Mouse (Mus musculus): ENCODE data around the gene Prkce.

The Prkce gene

GRCm38 (mm10) chr17:86225488-86226186 is 58.1 kb downstream of the Prkce start:
- DNase-seq (ENCODE audit: low spot score), result no peak

- no peak for DNase-seq (ENCODE audit: low spot score)
Measured at GRCm38 (mm10) chr17:86226198-86226597, 58.6 kb downstream of the Prkce start.

- no peak for DNase-seq (ENCODE audit: low spot score)
Measured at GRCm38 (mm10) chr17:86226635-86227034, 59.0 kb downstream of the Prkce start.

- DNase-seq (ENCODE audit: low spot score), result no peak
Measured at GRCm38 (mm10) chr17:86227389-86227788, 59.8 kb downstream of the Prkce start.

- no peak for DNase-seq (ENCODE audit: low spot score)
Measured at GRCm38 (mm10) chr17:86228850-86229249, 61.3 kb downstream of the Prkce start.

GRCm38 (mm10) chr17:86230141-86230633 is 62.6 kb downstream of the Prkce start:
- no peak for DNase-seq (ENCODE audit: low spot score)

- no peak for DNase-seq (ENCODE audit: low spot score)
Measured at GRCm38 (mm10) chr17:86231741-86232179, 64.2 kb downstream of the Prkce start.

- no peak for DNase-seq (ENCODE audit: low spot score)
Measured at GRCm38 (mm10) chr17:86232248-86232647, 64.7 kb downstream of the Prkce start.

GRCm38 (mm10) chr17:86234587-86235150 is 67.1 kb downstream of the Prkce start:
- DNase-seq (ENCODE audit: low spot score), result no peak

- no peak for DNase-seq (ENCODE audit: low spot score)
Measured at GRCm38 (mm10) chr17:86236026-86236712, 68.6 kb downstream of the Prkce start.

GRCm38 (mm10) chr17:86236861-86237763 is 69.5 kb downstream of the Prkce start:
- DNase-seq (ENCODE audit: low spot score), result no peak

GRCm38 (mm10) chr17:86242291-86242690 is 74.7 kb downstream of the Prkce start:
- DNase-seq (ENCODE audit: low spot score), result no peak

- no peak for DNase-seq (ENCODE audit: low spot score)
Measured at GRCm38 (mm10) chr17:86243109-86243527, 75.5 kb downstream of the Prkce start.

- DNase-seq (ENCODE audit: low spot score), result no peak
Measured at GRCm38 (mm10) chr17:86244397-86244796, 76.8 kb downstream of the Prkce start.

- no peak for DNase-seq (ENCODE audit: low spot score)
Measured at GRCm38 (mm10) chr17:86248832-86249231, 81.2 kb downstream of the Prkce start.

- DNase-seq (ENCODE audit: low spot score), result no peak
Measured at GRCm38 (mm10) chr17:86249499-86250405, 82.2 kb downstream of the Prkce start.

GRCm38 (mm10) chr17:86250406-86250905 is 82.9 kb downstream of the Prkce start:
- no peak for DNase-seq (ENCODE audit: low spot score)

GRCm38 (mm10) chr17:86253884-86254283 is 86.3 kb downstream of the Prkce start:
- no peak for DNase-seq (ENCODE audit: low spot score)

- no peak for DNase-seq (ENCODE audit: low spot score)
Measured at GRCm38 (mm10) chr17:86254285-86254684, 86.7 kb downstream of the Prkce start.

GRCm38 (mm10) chr17:86254978-86255377 is 87.4 kb downstream of the Prkce start:
- no peak for DNase-seq (ENCODE audit: low spot score)

- DNase-seq (ENCODE audit: low spot score), result no peak
Measured at GRCm38 (mm10) chr17:86256730-86257131, 89.1 kb downstream of the Prkce start.
